Mouse (Mus musculus) adrenal gland, adult 2 months (tissue): ENCODE data around the gene Gas7. TPM values are rescaled to one million over a fixed set of nuclear protein-coding genes. Genes with fewer than 3 reads are reported as not detected.

Experiments used
- DNase-seq: peaks from one replicate; pipeline ENCODE4 v3.0.0; 2021
- polyA plus RNA-seq: library from polyadenylated mRNA; depleted of rRNA; stranded (reverse); fragments of >200 nt; gene quantifications from 2 replicates; pipeline ENCODE4 v1.2.3, GENCODE M21; 2012
- total RNA-seq, 2 experiments: library from RNA; stranded (reverse); gene quantifications; 2 replicates each; pipeline ENCODE4 v1.2.3; 2021

Gas7 gene
- total and polyA plus RNA-seq, 3 experiments: 6.9 to 78.4 (median 33.2) TPM

DNA sequence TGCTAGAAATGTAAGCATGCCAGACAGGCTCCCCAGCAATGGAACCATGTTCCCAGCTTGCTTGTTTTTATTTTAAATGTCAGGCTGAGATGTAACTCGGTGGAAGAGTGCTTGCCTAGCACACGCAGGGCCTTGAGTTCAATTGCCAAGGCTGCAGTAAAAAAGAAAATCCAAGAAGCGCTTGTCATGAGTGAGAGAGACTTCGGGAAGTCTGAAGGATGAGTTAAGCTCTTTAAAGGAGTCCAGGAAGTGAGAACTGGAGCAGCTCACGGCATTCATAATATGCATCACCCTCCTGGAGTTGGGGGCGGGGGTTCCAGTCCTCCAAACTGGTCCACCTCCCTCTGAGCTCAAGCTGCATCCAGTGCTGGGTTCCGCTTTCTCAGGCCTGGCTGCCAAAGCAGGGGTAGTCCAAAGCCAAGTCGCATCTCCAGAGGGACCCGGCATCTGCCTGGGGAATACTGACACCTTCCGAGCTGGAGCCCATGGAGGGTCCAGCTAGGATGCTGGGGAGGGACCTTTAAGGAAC lies 34.5 kb downstream of the Gas7 start:
- peak; percentile 67 for DNase-seq

DNA sequence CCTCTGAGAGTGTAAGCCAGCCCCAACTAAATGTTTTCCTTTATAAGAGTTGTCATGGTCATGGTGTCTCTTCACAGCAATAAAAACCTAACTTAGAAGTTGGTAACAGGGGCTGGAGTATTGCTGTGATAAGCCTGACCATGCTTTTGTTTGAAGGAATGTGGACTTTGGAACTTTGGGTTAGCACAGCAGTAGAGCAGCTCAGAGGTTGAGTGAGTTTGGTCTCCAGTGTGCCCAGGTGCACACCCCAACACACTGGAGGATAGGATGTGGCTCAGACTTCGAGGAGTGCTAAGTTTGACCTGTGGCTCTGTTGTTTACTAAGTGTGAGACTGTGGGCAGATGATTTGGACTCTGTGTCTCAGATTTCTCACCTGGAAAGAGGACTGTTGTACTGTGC lies 41.6 kb downstream of the Gas7 start:
- no peak for DNase-seq

DNA sequence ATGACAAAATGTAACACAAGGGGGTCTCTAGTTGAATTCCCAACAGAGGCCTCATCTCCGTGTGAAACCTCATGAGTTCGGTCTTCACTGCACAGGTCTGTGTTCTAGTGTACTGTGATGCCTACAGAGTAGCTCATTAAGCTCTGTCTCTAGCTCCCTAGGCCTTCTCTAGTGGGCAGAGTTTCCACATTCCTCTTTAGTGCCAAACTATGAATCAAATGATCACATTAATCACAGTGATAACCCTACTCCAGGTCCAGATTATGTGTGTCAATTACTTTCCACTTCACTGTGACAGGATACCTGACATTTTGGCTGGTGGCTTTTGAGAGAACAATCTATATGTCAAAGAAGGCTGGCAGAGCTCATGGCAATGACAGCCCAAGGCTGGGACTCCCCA lies 44.9 kb downstream of the Gas7 start:
- DNase-seq: peak; percentile 27

DNA sequence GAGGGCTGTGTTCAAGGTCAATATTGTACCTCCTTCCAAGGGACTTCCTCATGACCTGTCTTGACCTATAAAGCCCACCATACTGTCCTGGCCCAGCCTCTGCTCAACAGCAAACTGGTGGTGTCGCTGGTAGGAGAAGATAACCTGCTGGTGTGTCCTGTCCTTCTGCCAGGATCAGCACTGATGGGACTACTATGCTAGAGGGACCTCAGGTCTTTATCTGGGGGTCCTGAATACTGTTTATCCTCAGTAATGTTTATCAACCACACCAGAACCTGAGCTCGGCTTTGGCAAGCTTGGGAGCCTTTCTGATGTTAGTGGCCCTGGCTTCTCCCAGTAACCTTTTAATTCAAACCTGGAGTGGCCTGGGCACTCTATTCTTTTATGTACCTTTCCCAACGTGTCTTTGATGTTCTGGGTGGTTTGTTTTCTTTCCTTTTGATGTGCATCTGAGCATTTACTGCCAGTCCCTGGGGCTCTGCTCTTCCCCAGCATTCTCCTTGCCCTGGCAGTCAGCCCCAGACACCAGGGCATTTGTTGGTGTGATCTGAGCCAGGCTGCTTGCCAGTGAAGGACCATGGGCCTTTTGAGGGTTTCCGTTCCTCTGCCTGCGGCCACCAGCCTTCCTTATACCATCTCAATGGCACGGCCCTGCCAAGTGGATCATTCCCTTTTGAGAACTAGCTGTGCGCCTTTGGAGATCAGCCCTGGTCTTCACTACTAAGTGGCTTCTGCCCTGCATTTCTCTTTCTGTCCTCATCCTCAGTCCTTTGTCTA lies 46.4 kb downstream of the Gas7 start:
- DNase-seq: peak; percentile 41

GRCm38 (mm10) chr11:67509219-67509876 lies 54.1 kb downstream of the Gas7 start:
- DNase-seq: no peak

GRCm38 (mm10) chr11:67510831-67511230 lies 55.6 kb downstream of the Gas7 start:
- DNase-seq: no peak

DNA sequence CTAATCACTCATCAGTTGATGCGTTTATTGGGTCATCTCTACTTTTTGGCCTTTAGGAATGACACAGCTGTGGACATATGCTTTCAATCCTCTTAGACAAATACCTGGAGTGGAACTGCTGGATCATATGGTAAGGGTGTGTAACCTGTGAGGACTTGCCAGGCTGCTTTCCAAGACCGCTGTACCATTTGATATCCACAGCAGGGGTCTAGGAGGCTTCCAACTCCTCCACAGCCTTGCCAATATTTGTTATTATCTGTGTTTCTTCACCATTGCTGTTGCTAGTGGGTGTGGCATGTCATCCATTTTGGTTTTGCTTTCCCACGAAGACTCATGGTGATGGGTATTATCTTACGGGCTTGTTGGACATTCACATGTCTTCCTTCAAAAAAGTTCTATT lies 57.8 kb downstream of the Gas7 start:
- DNase-seq: no peak

- no peak for DNase-seq
These were observed 59.2 kb downstream of the Gas7 start for GRCm38 (mm10) chr11:67514401-67514800.

DNA sequence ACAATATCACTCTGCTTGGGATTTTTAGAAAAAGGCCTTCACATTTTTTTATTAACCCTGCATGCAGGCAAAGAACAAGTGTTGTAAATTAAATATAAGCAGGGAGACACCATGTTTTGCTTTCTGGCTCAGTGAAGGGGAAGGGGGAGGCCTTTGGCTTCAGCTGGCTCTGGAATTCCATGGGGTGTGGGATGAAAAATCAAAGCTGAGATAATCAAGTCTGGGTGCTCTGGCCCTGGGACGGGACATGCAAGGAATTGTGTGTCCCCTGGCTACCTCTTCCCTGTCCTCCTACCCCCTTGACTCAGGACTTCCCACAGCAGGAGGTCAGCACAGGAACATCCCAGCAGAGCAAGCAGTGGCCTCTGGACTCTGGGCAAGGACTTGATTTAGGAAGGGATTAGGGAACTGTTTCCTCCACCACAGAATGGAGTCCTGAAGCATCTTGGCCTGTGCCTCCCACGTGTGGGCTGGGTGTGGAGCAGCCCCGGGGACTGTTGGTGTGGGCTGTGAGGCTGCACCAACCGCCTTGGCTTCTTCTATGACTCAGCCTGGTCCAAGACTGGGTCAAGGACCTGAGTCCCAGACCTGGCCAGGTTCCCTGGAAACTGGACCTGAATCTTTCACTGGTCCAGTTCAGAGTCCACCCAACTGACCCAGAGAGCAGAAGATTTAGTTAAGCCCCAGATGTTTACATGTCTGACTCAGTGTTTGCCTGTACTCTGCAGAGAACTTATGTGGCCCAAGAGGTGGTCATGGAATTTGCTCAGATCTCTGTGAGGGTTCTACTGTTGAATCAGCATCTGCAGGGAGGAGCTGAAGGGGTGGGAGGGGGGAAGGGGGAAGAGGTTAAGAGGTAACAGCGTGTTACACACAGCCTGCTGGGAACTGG lies 60.0 kb downstream of the Gas7 start:
- peak; percentile 91 for DNase-seq

DNA sequence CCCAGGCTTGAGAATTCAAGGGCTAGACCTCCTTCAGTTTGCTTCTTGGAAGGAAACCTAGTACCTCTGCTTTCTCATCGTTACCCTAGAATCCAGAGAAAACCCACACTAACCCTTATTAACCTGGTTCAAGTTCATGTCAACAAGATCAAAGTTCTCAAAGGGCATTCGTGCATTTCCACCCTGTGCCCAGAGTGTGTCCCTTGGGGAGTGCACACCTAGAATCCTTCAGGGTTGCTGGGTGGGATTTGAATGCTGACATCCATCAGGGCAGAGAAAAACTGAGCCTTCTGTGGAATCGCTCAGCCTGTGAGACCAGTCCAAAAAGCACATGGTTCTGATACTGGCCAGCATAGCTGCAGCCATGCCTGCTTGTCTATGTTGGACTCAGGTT lies 60.7 kb downstream of the Gas7 start:
- no peak for DNase-seq

DNA sequence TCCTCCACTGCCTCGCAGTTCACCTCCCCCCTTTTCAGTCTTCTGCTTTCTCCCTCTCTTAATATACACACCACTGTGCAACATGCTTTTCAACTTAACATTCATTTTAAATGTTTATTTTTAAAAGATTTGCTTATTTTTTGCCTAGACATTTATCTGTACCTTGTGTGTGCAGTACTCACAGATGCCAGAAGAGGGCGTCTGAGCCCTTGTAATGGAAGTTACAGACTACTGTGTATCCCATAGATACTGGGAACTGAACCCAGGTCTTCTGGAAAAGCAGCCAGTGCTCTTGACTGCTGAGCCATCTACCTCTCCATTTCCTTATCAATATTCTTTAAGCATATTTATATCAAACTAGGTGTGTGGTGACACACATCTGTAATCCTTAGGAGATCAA lies 62.5 kb downstream of the Gas7 start:
- no peak for DNase-seq

DNA sequence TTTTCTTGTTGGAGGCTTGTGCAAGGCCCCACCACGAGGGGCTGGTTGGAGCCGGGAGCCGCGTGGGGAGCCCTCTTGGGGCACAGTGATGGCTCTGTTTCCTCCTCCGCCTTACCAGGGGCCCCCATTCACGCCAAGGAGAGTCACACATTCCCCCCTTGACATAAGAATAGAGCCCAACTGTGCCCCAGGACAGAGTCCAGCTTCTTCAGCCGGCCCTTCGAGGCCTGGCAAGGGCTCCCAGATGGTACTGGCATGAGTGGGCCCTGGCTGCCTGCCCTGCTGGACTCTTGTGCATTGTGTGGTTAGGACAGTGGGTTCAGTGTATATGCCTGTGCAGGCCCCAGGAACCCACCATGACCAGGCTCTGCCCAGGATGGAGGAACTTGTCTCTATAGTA lies 63.7 kb downstream of the Gas7 start:
- no peak for DNase-seq

DNA sequence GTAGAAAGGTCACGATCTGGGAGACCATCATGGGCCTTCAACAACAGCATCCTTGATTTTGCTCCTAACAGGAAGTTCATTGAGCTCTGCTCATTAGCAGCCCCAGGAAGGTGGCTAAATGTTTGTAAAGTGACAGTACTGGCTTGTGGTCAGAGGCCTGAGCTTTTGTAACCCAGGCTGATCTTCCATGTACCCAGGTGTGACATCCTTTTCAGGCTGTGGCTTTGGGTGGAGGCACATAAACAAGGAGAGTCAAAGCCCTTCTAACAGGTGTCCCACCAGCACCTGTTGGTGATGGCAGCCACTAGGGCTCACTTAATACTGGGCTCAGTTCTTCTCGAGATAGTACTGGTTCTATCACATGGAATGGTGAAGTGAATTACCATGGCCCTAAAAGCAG lies 67.4 kb downstream of the Gas7 start:
- DNase-seq: no peak

- DNase-seq: peak; percentile 37
These were observed 68.6 kb downstream of the Gas7 start for GRCm38 (mm10) chr11:67523806-67524205.

DNA sequence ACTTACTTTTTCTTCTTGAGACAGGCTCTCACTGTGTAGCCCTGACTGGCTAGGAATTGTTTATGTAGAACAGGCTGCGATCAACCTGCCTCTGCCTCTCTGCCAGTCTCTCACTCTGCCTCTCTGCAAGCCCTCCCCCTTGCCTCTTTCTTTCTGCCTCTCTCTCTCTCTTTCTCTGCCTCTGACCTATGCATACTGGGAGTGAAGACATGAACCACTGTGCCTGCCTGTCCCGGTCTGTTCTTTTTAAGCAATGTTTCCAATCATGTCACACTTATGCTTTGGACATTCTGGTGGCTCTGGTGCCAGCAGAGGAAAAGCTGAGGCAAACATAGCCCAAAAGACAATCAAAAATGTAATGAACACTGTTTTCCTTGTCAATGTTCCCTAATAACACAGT lies 69.5 kb downstream of the Gas7 start:
- DNase-seq: no peak

- DNase-seq: peak; percentile 47
These were observed 70.6 kb downstream of the Gas7 start for GRCm38 (mm10) chr11:67525841-67526240.

GRCm38 (mm10) chr11:67526621-67527545 lies 71.6 kb downstream of the Gas7 start:
- DNase-seq: peak; percentile 91

DNA sequence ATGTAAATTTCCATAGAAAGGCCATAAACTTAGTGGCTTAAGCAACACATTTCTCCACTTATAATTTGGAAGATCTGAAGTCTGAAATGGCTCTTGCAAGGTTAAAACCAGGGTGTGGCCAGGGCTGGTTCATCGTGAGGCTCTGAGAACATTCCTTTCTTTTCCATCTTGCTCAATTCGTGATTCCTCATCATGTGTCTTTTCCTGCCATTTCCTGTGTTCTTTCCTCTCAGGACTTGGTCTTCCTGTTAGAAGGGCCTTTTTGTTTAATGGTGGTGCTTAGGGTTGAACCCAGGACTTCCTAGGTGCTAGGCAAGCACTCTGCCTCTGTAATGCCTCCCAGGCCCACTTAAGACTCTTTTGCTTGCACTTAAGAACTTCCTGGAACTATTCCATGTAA lies 76.0 kb downstream of the Gas7 start:
- no peak for DNase-seq

GRCm38 (mm10) chr11:67531926-67532565 lies 76.8 kb downstream of the Gas7 start:
- no peak for DNase-seq

- no peak for DNase-seq
These were observed 77.5 kb downstream of the Gas7 start for GRCm38 (mm10) chr11:67532728-67533127.

GRCm38 (mm10) chr11:67533151-67533550 lies 77.9 kb downstream of the Gas7 start:
- DNase-seq: no peak
